Mouse (Mus musculus): ENCODE results near the gene Spaca4. TPM values are rescaled to one million over a fixed set of nuclear protein-coding genes. Genes with fewer than 3 reads are reported as not detected.

Spaca4 gene
- polyA plus RNA-seq, 1 experiment: not detected

DNA sequence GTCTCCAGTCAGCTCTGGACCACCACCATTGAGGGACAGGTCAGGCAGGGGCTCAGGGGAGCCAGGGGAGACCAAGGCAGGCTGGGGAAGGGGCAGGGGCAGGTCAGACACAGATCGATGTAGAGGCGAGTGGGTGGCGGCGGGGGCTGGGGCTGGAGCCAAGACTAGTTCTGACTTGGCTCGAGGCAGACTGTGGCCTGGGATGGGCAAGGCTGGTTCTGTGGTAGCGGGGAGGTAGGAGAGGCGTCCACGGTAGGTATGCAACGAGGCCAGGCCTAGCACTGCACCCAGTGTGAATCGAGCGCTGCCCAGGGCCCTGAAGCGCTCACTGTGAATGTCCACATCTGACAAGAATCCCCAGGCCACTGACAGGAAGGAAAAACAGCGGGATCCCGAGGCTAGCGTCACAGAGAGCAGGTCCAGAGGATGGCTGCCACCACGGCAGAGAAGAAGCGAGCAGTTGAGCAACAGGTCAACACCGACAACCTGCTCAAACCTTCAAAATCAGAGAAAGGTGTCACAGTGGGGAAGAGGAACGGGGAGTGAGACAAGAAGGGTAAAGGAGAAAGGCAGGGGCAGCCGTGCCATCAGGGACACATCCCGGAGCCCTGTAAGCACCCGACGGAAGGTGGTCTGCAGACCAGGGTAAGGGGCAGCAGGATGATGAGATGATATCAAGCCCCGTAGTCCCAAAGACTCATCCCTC, 14.1 kb downstream of the Spaca4 start:
- peaks cover 76% of the 10 kb centered on the region for H3K4me1 ChIP-seq (ENCODE audit: control insufficient read depth, insufficient read depth, low read length)
- WGBS: 78% methylated on average over 24 of the region's 24 CpGs
- no peak for TF ChIP-seq CTCF (IDR thresholded peaks at IDR 0.05; ENCODE audit: insufficient read depth, low read depth, low read length)
- TF ChIP-seq POLR2A (IDR thresholded peaks at IDR 0.05; ENCODE audit: insufficient read depth, low read depth, low read length): 0 out of 2 replicates have a peak, but pooled peaks have one; percentile 25
- H3K27ac ChIP-seq (ENCODE audit: insufficient read depth, low read depth, low read length): no peak overlapping the region
- no peak overlapping the region for H3K4me3 ChIP-seq (ENCODE audit: insufficient read depth, low read depth, low read length)

DNA sequence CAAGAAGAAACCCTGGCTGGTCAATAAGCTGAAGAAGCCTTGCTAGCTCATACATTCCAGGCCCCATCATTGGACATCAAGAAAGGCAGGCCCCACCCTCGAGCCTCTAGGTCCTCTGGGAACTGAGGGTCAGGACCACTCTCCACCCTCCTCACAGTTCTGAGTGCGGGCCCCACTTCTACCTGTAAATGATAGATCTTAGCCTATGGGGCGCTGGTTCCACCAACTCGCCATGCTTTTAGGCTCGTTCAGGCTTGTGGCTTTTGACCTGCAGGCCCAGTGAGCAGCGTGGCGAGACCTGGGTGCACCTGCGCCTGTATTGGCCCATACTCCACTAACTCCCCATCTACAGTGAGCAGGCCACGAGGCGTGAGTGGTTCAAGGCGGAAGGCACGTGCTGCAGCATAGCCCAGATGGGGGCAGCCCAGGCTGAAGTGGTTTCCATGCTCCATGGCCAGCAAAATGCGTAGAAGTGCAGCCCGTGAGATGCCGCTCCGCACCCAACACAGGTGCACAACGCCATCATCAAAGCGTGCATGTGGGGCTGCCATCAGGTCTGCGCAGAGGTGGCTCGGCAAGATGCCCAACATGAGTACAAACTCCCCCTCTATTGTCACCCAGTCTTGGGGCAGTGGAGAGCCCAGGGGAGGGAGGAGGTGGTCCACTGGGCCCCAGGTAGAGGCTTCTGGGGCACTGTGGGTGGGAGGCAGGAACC, 15.0 kb downstream of the Spaca4 start:
- TF ChIP-seq POLR2A (IDR thresholded peaks at IDR 0.05; ENCODE audit: insufficient read depth, low read depth, low read length) (peak; percentile 26; the same call in 1 of the 2 replicates), CTCF (IDR thresholded peaks at IDR 0.05; ENCODE audit: insufficient read depth, low read depth, low read length) (no peak)
- no peak overlapping the region for H3K4me3 ChIP-seq (ENCODE audit: insufficient read depth, low read depth, low read length)
- 90% methylated on average over 20 of the region's 20 CpGs for WGBS
- peaks cover 68% of the 10 kb centered on the region for H3K4me1 ChIP-seq (ENCODE audit: control insufficient read depth, insufficient read depth, low read length)
- no peak overlapping the region for H3K27ac ChIP-seq (ENCODE audit: insufficient read depth, low read depth, low read length)

DNA sequence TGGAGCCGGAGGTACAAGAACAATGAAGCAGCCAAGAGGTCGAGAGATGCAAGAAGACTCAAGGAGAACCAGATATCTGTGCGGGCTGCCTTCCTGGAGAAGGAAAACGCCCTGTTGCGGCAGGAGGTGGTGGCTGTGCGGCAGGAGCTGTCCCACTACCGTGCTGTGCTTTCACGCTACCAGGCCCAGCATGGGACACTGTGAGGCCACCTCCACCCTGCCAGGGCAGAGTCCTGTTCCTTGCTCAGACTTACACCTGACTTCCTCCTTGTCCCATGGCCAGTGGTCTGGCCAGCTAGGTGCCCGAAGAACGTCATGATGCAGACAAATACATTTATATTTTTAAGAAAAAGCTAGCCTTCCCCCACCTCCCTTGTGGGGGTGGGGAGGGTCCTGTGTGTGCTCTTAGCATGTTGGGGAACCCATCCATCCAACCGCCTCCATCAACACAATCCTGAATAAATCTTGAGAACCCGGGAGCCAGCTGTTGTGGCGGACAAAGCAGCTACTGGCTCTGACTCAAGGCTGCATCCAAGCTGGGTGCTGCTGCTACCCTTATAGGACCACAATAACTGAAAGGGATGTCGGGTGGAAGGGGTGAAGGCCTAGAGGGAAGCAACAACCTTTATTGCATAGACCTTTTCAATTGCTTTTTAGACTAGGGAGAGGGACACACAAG, 15.8 kb downstream of the Spaca4 start:
- no peak for TF ChIP-seq CTCF (IDR thresholded peaks at IDR 0.05; ENCODE audit: insufficient read depth, low read depth, low read length)
- 51% methylated on average over 14 of the region's 14 CpGs for WGBS
- Histone ChIP-seq H3K4me1 (ENCODE audit: control insufficient read depth, insufficient read depth, low read length) (peaks cover 66% of the 10 kb centered on the region), H3K27ac (ENCODE audit: insufficient read depth, low read depth, low read length) (peak overlapping the region; percentile 100), H3K4me3 (ENCODE audit: insufficient read depth, low read depth, low read length) (no peak overlapping the region)

DNA sequence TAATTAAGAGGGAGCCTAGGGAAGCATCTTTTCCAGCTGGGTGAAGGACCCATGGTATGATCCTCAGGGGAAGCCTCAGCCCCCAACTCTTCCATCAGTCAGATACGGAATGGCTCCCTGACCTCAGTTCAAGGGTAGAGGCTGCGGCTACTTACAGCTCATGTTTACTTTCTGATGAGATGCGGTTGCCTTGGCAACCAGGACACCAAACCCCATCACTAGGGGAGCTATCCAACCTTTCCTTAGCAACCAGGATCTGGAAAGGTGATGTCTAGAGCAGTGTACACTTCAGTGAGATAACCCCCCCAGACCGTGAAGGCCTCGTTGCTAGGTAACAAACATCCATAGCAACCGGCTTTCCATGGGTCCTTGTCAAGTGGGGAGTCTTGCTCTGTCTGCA, 16.6 kb downstream of the Spaca4 start:
- no peak for TF ChIP-seq CTCF (IDR thresholded peaks at IDR 0.05; ENCODE audit: insufficient read depth, low read depth, low read length)
- TF ChIP-seq POLR2A (IDR thresholded peaks at IDR 0.05; ENCODE audit: insufficient read depth, low read depth, low read length): no peak

DNA sequence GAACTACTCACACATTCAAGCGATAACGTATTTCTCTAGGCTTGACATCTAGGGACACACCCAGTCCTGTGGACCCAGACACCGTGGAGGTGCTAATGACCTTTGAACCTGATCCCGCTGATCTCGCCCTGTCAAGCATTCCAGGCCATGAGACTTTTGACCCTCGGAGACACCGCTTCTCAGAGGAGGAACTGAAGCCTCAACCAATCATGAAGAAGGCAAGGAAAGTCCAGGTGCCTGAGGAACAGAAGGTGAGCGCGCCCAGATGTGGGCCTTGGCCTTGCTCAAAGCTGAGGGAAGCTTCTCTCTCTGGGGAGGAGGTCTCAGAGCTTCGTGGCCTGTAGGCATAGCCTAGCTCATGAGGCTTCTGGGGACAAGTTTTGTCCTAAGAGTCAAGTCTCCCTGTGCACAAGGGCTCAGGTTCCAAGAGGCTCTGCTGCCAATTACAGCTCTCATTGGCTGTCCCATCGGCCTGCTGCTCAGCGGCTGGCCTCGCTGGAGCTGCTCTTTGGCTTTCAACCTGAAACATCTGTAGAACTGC, 17.3 kb downstream of the Spaca4 start:
- peak overlapping the region; percentile 26 for H3K4me3 ChIP-seq (ENCODE audit: insufficient read depth, low read depth, low read length)
- peaks cover 60% of the 10 kb centered on the region for H3K4me1 ChIP-seq (ENCODE audit: control insufficient read depth, insufficient read depth, low read length)
- H3K27ac ChIP-seq (ENCODE audit: insufficient read depth, low read depth, low read length): peak overlapping the region; percentile 100

More for the DNA sequence above, 16.6 kb downstream of the Spaca4 start:
- Histone ChIP-seq H3K27ac (ENCODE audit: insufficient read depth, low read depth, low read length) (peak overlapping the region; percentile 100), H3K4me3 (ENCODE audit: insufficient read depth, low read depth, low read length) (no peak overlapping the region), H3K4me1 (ENCODE audit: control insufficient read depth, insufficient read depth, low read length) (peaks cover 59% of the 10 kb centered on the region)
- WGBS: 30% methylated on average over 6 of the region's 6 CpGs

DNA sequence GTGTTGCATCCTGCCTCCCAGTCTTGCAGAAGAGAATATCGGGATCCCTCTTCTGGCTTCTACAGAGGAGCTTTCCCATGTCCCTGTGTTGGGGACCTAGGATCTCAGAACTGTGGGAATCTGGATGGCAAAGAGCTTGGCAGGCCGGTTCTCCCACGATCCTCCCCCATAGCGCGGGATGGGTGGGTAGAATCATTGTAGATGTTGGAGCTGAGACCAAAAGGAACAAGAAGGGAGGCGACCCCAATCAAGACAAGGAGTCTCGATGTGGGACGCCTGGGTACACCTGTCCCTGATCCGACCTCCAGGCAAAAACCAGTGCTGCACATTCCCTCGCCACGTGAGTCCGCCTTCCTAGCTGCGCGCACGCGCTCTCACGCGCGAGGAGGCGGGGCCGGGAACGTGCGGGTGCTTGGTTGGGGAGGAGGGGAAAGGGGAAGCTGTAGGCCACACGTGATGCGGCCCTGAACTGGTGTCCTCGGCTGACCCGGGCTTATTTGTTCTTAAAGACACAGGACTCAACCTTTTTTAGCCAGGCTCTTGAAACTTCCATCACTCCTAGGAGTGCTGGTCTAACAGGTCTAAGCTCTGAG, 18.1 kb downstream of the Spaca4 start:
- TF ChIP-seq POLR2A (IDR thresholded peaks at IDR 0.05; ENCODE audit: insufficient read depth, low read depth, low read length) (peak; percentile 60; the same call in 1 of the 2 replicates), CTCF (IDR thresholded peaks at IDR 0.05; ENCODE audit: insufficient read depth, low read depth, low read length) (no peak)
- Histone ChIP-seq H3K4me1 (ENCODE audit: control insufficient read depth, insufficient read depth, low read length) (peaks cover 60% of the 10 kb centered on the region), H3K4me3 (ENCODE audit: insufficient read depth, low read depth, low read length) (peak overlapping the region; percentile 83), H3K27ac (ENCODE audit: insufficient read depth, low read depth, low read length) (peak overlapping the region; percentile 100)
- 0% methylated on average over 27 of the region's 27 CpGs for WGBS

More for the DNA sequence above, 17.3 kb downstream of the Spaca4 start:
- no peak for TF ChIP-seq POLR2A (IDR thresholded peaks at IDR 0.05; ENCODE audit: insufficient read depth, low read depth, low read length)
- TF ChIP-seq CTCF (IDR thresholded peaks at IDR 0.05; ENCODE audit: insufficient read depth, low read depth, low read length): no peak
- 52% methylated on average over 13 of the region's 13 CpGs for WGBS

DNA sequence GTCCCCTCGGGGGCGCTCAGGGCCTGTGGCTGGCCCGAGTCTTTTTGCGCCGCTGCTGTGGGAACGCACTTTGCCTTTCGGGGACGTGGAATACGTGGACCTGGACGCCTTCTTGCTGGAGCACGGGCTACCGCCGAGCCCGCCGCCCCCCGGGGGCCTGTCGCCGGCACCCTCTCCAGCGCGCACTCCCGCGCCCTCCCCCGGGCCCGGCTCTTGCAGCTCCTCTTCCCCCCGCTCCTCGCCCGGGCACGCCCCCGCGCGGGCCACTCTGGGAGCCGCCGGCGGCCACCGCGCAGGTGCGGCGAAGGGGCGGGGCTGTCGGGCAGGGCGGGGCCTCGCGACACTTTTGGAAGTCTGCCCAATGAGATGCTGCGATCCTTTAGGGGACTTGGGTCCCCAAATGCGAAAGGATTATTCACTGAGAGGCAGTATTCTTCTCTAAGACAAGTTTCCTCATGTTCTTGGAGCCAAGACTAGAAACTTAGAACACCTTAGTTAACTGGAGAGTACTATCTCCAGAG, 18.8 kb downstream of the Spaca4 start:
- Histone ChIP-seq H3K4me3 (ENCODE audit: insufficient read depth, low read depth, low read length) (peak overlapping the region; percentile 83), H3K27ac (ENCODE audit: insufficient read depth, low read depth, low read length) (peak overlapping the region; percentile 100), H3K4me1 (ENCODE audit: control insufficient read depth, insufficient read depth, low read length) (peaks cover 56% of the 10 kb centered on the region)
- peak; percentile 56 for TF ChIP-seq POLR2A (IDR thresholded peaks at IDR 0.05; ENCODE audit: insufficient read depth, low read depth, low read length)
- TF ChIP-seq CTCF (IDR thresholded peaks at IDR 0.05; ENCODE audit: insufficient read depth, low read depth, low read length): no peak
- 2% methylated on average over 43 of the region's 45 CpGs for WGBS

DNA sequence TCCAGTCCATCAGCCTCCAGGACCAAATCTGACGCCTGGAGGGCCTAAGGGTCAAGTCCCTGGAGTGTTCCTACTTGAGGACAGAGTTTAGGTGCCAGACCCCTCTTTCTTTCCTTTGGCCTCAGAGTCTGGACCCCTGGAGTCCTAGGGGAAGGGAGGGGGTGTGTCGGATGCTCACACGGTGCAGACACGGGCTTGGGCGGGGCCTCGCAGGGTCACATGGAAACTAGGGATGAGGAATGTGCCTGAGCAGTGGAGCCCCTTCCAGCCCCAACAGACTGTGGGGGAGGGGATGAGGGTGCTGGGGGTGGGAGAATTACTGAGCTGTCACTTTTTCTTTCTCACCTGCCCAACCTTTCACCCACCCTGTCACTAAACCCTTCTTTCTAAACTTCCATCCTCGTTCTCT, 19.7 kb downstream of the Spaca4 start:
- Histone ChIP-seq H3K4me3 (ENCODE audit: insufficient read depth, low read depth, low read length) (peak overlapping the region; percentile 83), H3K27ac (ENCODE audit: insufficient read depth, low read depth, low read length) (peak overlapping the region; percentile 99), H3K4me1 (ENCODE audit: control insufficient read depth, insufficient read depth, low read length) (peaks cover 55% of the 10 kb centered on the region)
- no peak for TF ChIP-seq CTCF (IDR thresholded peaks at IDR 0.05; ENCODE audit: insufficient read depth, low read depth, low read length)
- TF ChIP-seq POLR2A (IDR thresholded peaks at IDR 0.05; ENCODE audit: insufficient read depth, low read depth, low read length): 0 out of 2 replicates have a peak, but pooled peaks have one; percentile 32
- WGBS: under 1% methylated on average over 7 of the region's 7 CpGs
